Mouse (Mus musculus) heart, embryonic 10.5 days (tissue): ENCODE results near the gene Usf2. TPM values are rescaled to one million over a fixed set of nuclear protein-coding genes. Genes with fewer than 3 reads are reported as not detected.
"Not testable (repeated sequence)": the region's sequence is repeated elsewhere in the genome, so short reads cannot be mapped to it uniquely, and the experiment has no call there.

Experiments used
- DNase-seq: peaks from one replicate; pipeline ENCODE4 v3.0.0-alpha.2; 2017; ENCODE audit warnings: low spot score
- H3K27ac ChIP-seq: fragments of 300-500 bp; sonication (generic); 2 replicates; pipeline ENCODE4 v1.5.1; 2016; ENCODE audit warnings: mild to moderate bottlenecking
- H3K27me3 ChIP-seq: fragments of 300-500 bp; sonication (generic); 2 replicates; pipeline ENCODE4 v1.6.1; 2016; ENCODE audit warnings: mild to moderate bottlenecking; ENCODE audit not compliant: poor library complexity, insufficient read depth, severe bottlenecking
- H3K36me3 ChIP-seq: fragments of 300-500 bp; sonication (generic); 2 replicates; pipeline ENCODE4 v1.6.1; 2016; ENCODE audit warnings: mild to moderate bottlenecking, moderate library complexity
- H3K4me1 ChIP-seq: fragments of 300-500 bp; sonication (generic); 2 replicates; pipeline ENCODE4 v1.6.1; 2016; ENCODE audit warnings: mild to moderate bottlenecking
- H3K4me3 ChIP-seq: fragments of 300-500 bp; sonication (generic); 2 replicates; pipeline ENCODE4 v1.5.1; 2016; ENCODE audit warnings: mild to moderate bottlenecking, moderate library complexity
- H3K9me3 ChIP-seq: fragments of 300-500 bp; sonication (generic); 2 replicates; pipeline ENCODE4 v1.6.1; 2016; ENCODE audit warnings: mild to moderate bottlenecking, moderate library complexity
- WGBS: fragments of 180-500 bp; shearing (Covaris S2); methylation state at CpG from one replicate; pipeline ENCODE4 v1.1.7; 2016; 5-methylcytosine and 5-hydroxymethylcytosine counted together
- polyA plus RNA-seq: library from polyadenylated mRNA; unstranded; fragments of >200 nt; fragmentation: Nextera tagmentation; extraction: Ambion mirVana; gene quantifications from 2 replicates; pipeline ENCODE4 v1.2.1, GENCODE M21; 2016

Usf2 gene
- polyA plus RNA-seq, 1 experiment from 2014 or later: 26.9 TPM

GRCm38 (mm10) chr7:30955584-30956356, 833 bp downstream of the Usf2 start:
- peaks cover 20% of the 10 kb centered on the region for H3K4me1 ChIP-seq
- H3K27ac ChIP-seq: peak overlapping the region; percentile 99
- H3K4me3 ChIP-seq: peak overlapping the region; percentile 98
- peak; percentile 95 for DNase-seq
- no peaks in the 10 kb centered on the region for H3K27me3 ChIP-seq
- H3K36me3 ChIP-seq: peaks cover 60% of the 10 kb centered on the region
- under 1% methylated on average over 64 of the region's 64 CpGs for WGBS
- no peaks in the 10 kb centered on the region for H3K9me3 ChIP-seq

GRCm38 (mm10) chr7:30954971-30955520, 1.6 kb downstream of the Usf2 start:
- no peak for DNase-seq
- Histone ChIP-seq H3K27ac (no peak overlapping the region), H3K27me3 (no peaks in the 10 kb centered on the region), H3K4me1 (peaks cover 20% of the 10 kb centered on the region), H3K36me3 (peaks cover 65% of the 10 kb centered on the region), H3K4me3 (peak overlapping the region; percentile 98), H3K9me3 (no peaks in the 10 kb centered on the region)
- 91% methylated on average over 12 of the region's 12 CpGs for WGBS

GRCm38 (mm10) chr7:30954036-30954435, 2.6 kb downstream of the Usf2 start:
- DNase-seq: no peak
- peaks cover 20% of the 10 kb centered on the region for H3K4me1 ChIP-seq
- H3K4me3 ChIP-seq: no peak overlapping the region
- H3K36me3 ChIP-seq: peaks cover 70% of the 10 kb centered on the region
- H3K27ac ChIP-seq: no peak overlapping the region
- WGBS: 90% methylated on average over 3 of the region's 3 CpGs
- no peaks in the 10 kb centered on the region for H3K9me3 ChIP-seq
- no peaks in the 10 kb centered on the region for H3K27me3 ChIP-seq

DNA sequence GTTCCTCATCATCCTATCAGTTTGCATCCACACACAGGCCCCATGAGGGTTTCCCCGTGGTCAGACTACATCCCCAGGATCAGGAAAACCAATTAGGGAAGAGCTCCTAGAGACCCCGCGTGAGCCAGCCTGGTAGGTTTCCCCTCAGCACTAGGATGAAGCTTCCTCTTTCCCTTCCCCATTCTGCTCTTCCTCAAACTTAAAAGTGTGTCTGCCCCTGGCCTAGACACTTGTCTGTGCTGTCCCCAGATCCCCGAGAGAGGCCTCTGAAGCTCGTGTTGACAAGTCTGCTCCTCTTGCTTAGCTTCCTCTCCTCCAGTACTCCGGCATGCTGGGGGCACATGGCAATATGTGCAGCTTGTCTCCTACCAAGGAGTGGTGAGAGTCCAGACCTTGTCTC, 3.1 kb downstream of the Usf2 start:
- WGBS: 88% methylated on average over 6 of the region's 6 CpGs
- Histone ChIP-seq H3K4me3 (no peak overlapping the region), H3K27ac (no peak overlapping the region), H3K4me1 (peaks cover 17% of the 10 kb centered on the region), H3K9me3 (no peaks in the 10 kb centered on the region), H3K36me3 (peaks cover 69% of the 10 kb centered on the region), H3K27me3 (no peaks in the 10 kb centered on the region)
- no peak for DNase-seq

DNA sequence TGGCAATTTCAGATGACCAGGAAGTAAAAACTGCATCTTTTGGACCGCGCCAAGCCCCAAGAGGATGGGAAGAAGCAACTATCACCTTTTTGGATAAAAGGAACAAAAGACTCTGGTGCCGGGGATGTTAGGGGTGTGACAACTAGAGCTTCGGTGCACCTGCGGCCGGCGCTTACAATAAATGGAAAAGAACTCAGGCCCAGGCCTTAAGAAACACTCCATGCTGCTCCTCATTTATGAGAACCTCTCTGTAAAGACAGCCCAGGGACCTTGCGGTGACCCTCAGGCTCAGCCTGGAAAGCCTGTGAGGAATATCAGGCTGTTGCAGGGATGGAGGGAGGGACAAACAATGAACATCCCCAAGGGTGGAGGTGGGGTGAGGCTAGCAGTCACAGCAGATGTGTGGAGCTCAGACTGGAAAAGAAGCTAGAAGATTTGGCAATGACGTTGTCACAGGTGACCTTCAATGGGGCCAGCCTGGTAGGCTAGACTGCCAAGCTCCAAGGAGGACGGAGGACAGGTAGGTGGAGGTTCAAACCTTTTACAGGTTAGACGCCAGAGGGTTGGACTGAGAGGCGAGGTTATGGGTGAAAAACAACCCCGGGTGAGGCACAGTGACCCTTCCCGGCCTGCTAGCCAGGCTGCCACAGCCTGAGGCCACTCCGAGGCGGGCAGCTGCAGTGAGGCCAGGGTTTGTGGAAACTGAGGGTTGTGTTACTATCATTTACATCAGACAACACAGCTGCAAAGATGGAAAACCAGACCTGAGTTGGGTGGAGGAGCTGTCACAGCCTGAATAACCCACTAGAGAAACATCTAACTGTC, 4.0 kb downstream of the Usf2 start:
- DNase-seq: no peak
- no peaks in the 10 kb centered on the region for H3K27me3 ChIP-seq
- H3K36me3 ChIP-seq: peaks cover 67% of the 10 kb centered on the region
- peaks cover 10% of the 10 kb centered on the region for H3K4me1 ChIP-seq
- WGBS: 95% methylated on average over 16 of the region's 16 CpGs
- H3K4me3 ChIP-seq: no peak overlapping the region
- H3K9me3 ChIP-seq: no peaks in the 10 kb centered on the region
- H3K27ac ChIP-seq: no peak overlapping the region

- not testable (repeated sequence) for H3K4me1 ChIP-seq, H3K9me3 ChIP-seq, H3K27ac ChIP-seq, H3K4me3 ChIP-seq, DNase-seq, H3K27me3 ChIP-seq
- H3K36me3 ChIP-seq: peaks cover 80% of the 10 kb centered on the region
- WGBS: 86% methylated on average over 3 of the region's 3 CpGs
These were observed 6.7 kb downstream of the Usf2 start for GRCm38 (mm10) chr7:30949902-30950301.

DNA sequence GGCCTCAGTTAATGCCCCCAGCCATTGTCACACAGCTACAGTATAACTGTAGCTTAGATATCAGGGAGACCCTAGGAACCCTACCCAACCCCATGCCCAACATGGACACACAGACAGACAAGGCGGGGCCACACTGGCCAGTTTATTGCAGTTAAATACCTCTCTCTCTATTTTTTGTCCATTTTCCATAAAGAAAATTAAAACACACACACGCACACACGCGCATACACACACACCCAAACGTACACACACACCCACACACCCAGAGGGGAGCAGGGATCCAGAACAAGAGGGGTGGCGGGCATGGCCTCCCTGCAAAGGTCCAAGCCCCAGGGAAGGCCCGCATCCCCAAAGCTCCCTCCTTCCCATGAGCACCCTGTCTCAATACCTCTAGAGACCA, 10.7 kb downstream of the Usf2 start:
- Histone ChIP-seq H3K36me3 (peaks cover 42% of the 10 kb centered on the region), H3K4me1 (no peaks in the 10 kb centered on the region)

GRCm38 (mm10) chr7:30945466-30945865, 11.1 kb downstream of the Usf2 start:
- peaks cover 38% of the 10 kb centered on the region for H3K36me3 ChIP-seq
- 86% methylated on average over 7 of the region's 7 CpGs for WGBS
- H3K27me3 ChIP-seq, DNase-seq, H3K27ac ChIP-seq, H3K4me1 ChIP-seq, H3K4me3 ChIP-seq, H3K9me3 ChIP-seq: not testable (repeated sequence)

More for the DNA sequence above, 10.7 kb downstream of the Usf2 start:
- H3K27me3 ChIP-seq: no peaks in the 10 kb centered on the region
- H3K4me3 ChIP-seq: no peak overlapping the region
- H3K27ac ChIP-seq: no peak overlapping the region
- no peak for DNase-seq
- H3K9me3 ChIP-seq: no peaks in the 10 kb centered on the region
- 92% methylated on average over 7 of the region's 7 CpGs for WGBS

DNA sequence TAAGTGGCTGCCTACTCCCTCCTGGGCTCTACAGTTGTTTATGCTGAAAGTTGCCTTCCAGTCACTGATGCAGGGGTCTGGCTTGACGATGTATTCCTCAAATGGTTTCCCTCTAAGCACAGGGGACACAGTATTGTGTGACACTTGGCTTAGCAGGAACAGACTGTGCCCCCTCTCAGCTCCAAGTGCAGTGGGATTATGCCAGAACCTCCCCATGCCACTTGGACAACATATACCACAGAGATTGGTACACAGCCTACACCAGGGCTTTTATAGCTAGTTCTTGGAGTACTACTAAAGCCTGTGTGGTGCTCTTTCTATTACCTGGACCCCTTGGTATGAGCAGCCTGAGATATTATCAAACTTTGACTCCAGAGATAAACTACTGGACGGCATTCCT, 11.9 kb downstream of the Usf2 start:
- 69% methylated on average over 2 of the region's 2 CpGs for WGBS

DNA sequence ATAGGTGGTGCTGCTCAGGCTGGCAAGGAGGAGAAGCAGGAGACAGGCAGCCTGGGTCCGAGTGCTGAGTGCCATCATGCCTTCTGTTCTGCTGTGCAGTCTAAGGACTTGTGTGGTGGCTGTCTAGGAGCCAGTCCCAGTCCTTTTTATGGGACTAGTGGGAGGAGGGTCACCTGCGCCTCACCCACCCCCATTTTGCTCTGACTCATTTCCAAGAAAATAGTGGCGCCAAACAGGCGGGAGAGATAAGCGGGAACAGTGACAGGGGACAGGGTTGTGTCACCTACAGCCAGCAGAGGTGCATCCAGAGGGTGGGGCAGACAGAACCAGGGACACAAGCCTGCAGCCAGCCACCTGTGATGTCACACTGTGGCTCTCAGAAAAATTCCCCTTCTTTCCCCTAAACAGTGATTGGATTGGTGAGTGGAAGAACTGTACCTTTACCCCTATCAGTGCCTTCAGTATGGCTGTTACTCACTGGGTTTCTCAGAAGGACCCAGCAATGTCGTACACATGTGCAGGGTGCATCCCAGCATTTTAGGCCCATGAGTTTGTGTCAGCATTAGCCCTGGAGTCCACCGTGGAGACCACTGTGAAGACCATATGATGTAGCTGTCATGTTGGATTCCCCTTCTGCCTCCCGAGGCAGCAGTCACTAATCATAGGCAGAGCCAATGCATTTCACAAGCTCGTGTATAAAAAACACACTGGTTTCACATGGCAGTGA, 12.5 kb downstream of the Usf2 start, which contains the start of gene Hamp:
Hamp (minus strand) TSS at position 124 of the 727 bp plus-strand sequence.
- H3K27ac ChIP-seq: no peak within 1 kb of the TSS
- H3K27me3 ChIP-seq: no peaks in the 10 kb centered on the region
- 61% methylated on average over 9 of the region's 9 CpGs for WGBS
- DNase-seq: no peak
- H3K9me3 ChIP-seq: no peaks in the 10 kb centered on the region
- H3K36me3 ChIP-seq: peaks cover 25% of the 10 kb centered on the region
- no peak within 1 kb of the TSS for H3K4me3 ChIP-seq
- H3K4me1 ChIP-seq: no peaks in the 10 kb centered on the region

More for the DNA sequence above, 11.9 kb downstream of the Usf2 start:
- peaks cover 30% of the 10 kb centered on the region for H3K36me3 ChIP-seq
- H3K27ac ChIP-seq, H3K4me3 ChIP-seq, H3K27me3 ChIP-seq, H3K9me3 ChIP-seq, DNase-seq, H3K4me1 ChIP-seq: not testable (repeated sequence)

DNA sequence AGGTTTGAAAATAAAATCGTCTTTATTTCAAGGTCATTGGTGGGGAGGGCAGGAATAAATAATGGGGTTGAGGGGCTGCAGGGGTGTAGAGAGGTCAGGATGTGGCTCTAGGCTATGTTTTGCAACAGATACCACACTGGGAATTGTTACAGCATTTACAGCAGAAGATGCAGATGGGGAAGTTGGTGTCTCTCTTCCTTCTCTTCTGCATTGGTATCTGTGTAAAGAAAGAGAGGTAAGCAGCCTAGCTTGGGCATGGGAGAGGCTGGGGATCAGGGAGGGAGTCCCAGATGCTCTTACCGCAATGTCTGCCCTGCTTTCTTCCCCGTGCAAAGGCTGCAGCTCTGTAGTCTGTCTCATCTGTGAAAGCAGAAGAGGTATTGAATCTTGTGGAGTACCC, 14.2 kb downstream of the Usf2 start:
- not testable (repeated sequence) for H3K4me1 ChIP-seq, H3K27me3 ChIP-seq, H3K4me3 ChIP-seq, H3K9me3 ChIP-seq, DNase-seq, H3K27ac ChIP-seq
- peaks cover 15% of the 10 kb centered on the region for H3K36me3 ChIP-seq
- 30% methylated on average over 3 of the region's 3 CpGs for WGBS

- not testable (repeated sequence) for H3K27me3 ChIP-seq, H3K36me3 ChIP-seq, H3K9me3 ChIP-seq, H3K4me1 ChIP-seq, DNase-seq, H3K4me3 ChIP-seq, H3K27ac ChIP-seq
- 76% methylated on average over 1 of the region's 1 CpGs for WGBS
These were observed 16.5 kb downstream of the Usf2 start for GRCm38 (mm10) chr7:30940070-30940469.
